Mouse (Mus musculus) kidney, adult 2 months (tissue): ENCODE measurements around the gene Dppa4.

Experiments
- CTCF ChIP-seq: fragments of 200-500 bp; conservative IDR thresholded peaks from 2 replicates; pipeline ENCODE4 v1.5.1; 2011; ENCODE audit warnings: low read depth, mild to moderate bottlenecking, control low read depth, low read length, moderate library complexity, mixed read lengths; ENCODE audit not compliant: insufficient read depth, insufficient read length
- POLR2A ChIP-seq: fragments of 200-500 bp; IDR thresholded peaks from one replicate; pipeline ENCODE4 v1.6.1; 2011; ENCODE audit warnings: low read depth, low read length, control low read depth

DNA sequence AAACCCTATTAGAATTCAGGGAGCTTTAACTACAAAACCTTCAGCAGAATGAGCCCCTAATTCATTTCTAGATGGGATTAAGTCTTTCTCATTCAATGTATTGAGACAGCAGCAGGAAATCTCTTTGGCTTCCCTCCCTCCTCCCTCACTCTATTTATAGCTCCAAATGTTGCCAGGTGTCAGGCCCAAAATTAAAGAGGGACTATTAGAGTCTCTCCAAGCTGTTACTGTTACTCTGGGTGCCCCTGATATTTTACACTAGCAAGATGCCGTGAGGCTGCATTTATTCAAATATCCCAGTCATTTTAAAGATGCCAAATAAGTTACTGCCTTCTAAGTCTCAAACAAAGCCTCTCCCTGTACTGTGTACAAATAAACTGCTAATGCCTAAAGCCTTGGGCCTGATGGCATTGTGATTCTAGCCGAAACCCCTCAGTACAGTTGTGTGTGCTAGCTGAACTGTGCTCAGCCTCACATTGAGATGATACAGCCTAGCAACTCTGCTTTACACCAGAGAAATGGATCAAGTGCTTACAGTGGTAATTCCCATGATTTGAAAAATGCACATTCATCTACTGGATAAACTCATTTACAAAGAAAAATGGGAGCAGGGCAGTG, 36.4 kb upstream of the Dppa4 start:
- TF ChIP-seq POLR2A = no peak
- TF ChIP-seq CTCF = no peak
